In genomic region chr9:120577133-120577651, GRCm38 (mm10) we compare ENCODE assay signal across 8 mouse cellular contexts. TPM values are rescaled to one million over a fixed set of nuclear protein-coding genes. Genes with fewer than 3 reads are reported as not detected.
DNase-seq lines count a peak whose midpoint lies in the region; ATAC-seq and TF ChIP-seq lines count a peak whose summit lies in the region.

No protein-coding gene starts in this region.

- H3K4me2 ChIP-seq in heart, embryonic 12.5 days = peak overlapping the region; percentile 88
- peak overlapping the region; percentile 84 for H3K4me2 ChIP-seq in kidney, postnatal 0 days (ENCODE audit: low read length)
- H3K4me2 ChIP-seq in liver, embryonic 11.5 days = peak overlapping the region; percentile 84
- peak overlapping the region; percentile 85 for H3K4me2 ChIP-seq in stomach, embryonic 14.5 days (replicated peaks; ENCODE audit: low read depth, low read length)

- TF ChIP-seq CTCF in kidney, postnatal 0 days (IDR thresholded peaks at IDR 0.05; ENCODE audit: low read depth) = peak; percentile 16; the same call in 1 of the 2 replicates

- peak overlapping the region; percentile 75 for H3K4me3 ChIP-seq in heart, embryonic 12.5 days
- peak overlapping the region; percentile 66 for H3K4me3 ChIP-seq in kidney, postnatal 0 days (replicated peaks; ENCODE audit: low read depth, low read length)
- H3K4me3 ChIP-seq in liver, embryonic 11.5 days (ENCODE audit: low read depth, low read length) = peak overlapping the region; percentile 62
- peak overlapping the region; percentile 70 for H3K4me3 ChIP-seq in stomach, embryonic 14.5 days (ENCODE audit: low read depth, low read length)

- peak; percentile 92 for ATAC-seq in erythroblast, adult 5-6 weeks (replicated peaks; ENCODE audit: low FRiP score, poor library complexity, severe bottlenecking)
- peak; percentile 95 for ATAC-seq in heart, embryonic 12.5 days (ENCODE audit: insufficient number of reproducible peaks, low FRiP score)
- peak; percentile 91 for ATAC-seq in kidney, postnatal 0 days (replicated peaks; ENCODE audit: low FRiP score, low read depth)
- peak; percentile 93 for ATAC-seq in liver, embryonic 11.5 days (replicated peaks; ENCODE audit: low FRiP score)
- peak; percentile 93 for ATAC-seq in stomach, embryonic 14.5 days (ENCODE audit: insufficient number of reproducible peaks, insufficient read depth, low FRiP score, low read depth)

- WGBS in heart, embryonic 12.5 days = under 1% methylated on average over 43 of the region's 43 CpGs
- 0% methylated on average over 43 of the region's 43 CpGs for WGBS in kidney, postnatal 0 days
- WGBS in liver, embryonic 11.5 days = 1% methylated on average over 43 of the region's 43 CpGs
- under 1% methylated on average over 43 of the region's 43 CpGs for WGBS in stomach, embryonic 14.5 days

- H3K9me3 ChIP-seq in heart, embryonic 12.5 days (replicated peaks) = no peaks in the 10 kb centered on the region
- H3K9me3 ChIP-seq in kidney, postnatal 0 days (replicated peaks; ENCODE audit: low read length) = no peaks in the 10 kb centered on the region
- no peaks in the 10 kb centered on the region for H3K9me3 ChIP-seq in liver, embryonic 11.5 days (ENCODE audit: control insufficient read depth, low read length)
- H3K9me3 ChIP-seq in stomach, embryonic 14.5 days (ENCODE audit: control insufficient read depth, low read depth, low read length) = no peaks in the 10 kb centered on the region

- H3K36me3 ChIP-seq in heart, embryonic 12.5 days = peaks cover 39% of the 10 kb centered on the region
- peaks cover 16% of the 10 kb centered on the region; the same call in 1 of the 2 replicates for H3K36me3 ChIP-seq in kidney, postnatal 0 days (ENCODE audit: insufficient read depth, low read length)
- peaks cover 35% of the 10 kb centered on the region for H3K36me3 ChIP-seq in liver, embryonic 11.5 days (ENCODE audit: control insufficient read depth, insufficient read depth, low read length)
- peaks cover 32% of the 10 kb centered on the region for H3K36me3 ChIP-seq in stomach, embryonic 14.5 days (ENCODE audit: control insufficient read depth, insufficient read depth, low read length)

- H3K27me3 ChIP-seq in heart, embryonic 12.5 days (replicated peaks) = no peaks in the 10 kb centered on the region
- H3K27me3 ChIP-seq in kidney, postnatal 0 days (ENCODE audit: insufficient read depth, low read length) = no peaks in the 10 kb centered on the region
- no peaks in the 10 kb centered on the region for H3K27me3 ChIP-seq in liver, embryonic 11.5 days (replicated peaks; ENCODE audit: control insufficient read depth, insufficient read depth, low read length)
- no peaks in the 10 kb centered on the region for H3K27me3 ChIP-seq in stomach, embryonic 14.5 days (ENCODE audit: control insufficient read depth, insufficient read depth, low read length)

- peaks cover 20% of the 10 kb centered on the region for H3K4me1 ChIP-seq in heart, embryonic 12.5 days (replicated peaks)
- 0 out of 2 replicates have a peak, but pooled peaks cover 8% of the 10 kb centered on the region for H3K4me1 ChIP-seq in kidney, postnatal 0 days (replicated peaks; ENCODE audit: insufficient read depth, low read length)
- H3K4me1 ChIP-seq in liver, embryonic 11.5 days (replicated peaks; ENCODE audit: control insufficient read depth, insufficient read depth, low read length) = peaks cover 17% of the 10 kb centered on the region
- peaks cover 11% of the 10 kb centered on the region; the same call in 1 of the 2 replicates for H3K4me1 ChIP-seq in stomach, embryonic 14.5 days (ENCODE audit: control insufficient read depth, insufficient read depth, low read length)

- H3K9ac ChIP-seq in heart, embryonic 12.5 days = peak overlapping the region; percentile 87
- peak overlapping the region; percentile 85 for H3K9ac ChIP-seq in kidney, postnatal 0 days (ENCODE audit: low read depth, low read length)
- peak overlapping the region; percentile 87 for H3K9ac ChIP-seq in liver, embryonic 11.5 days (ENCODE audit: low read depth, low read length)
- peak overlapping the region; percentile 77 for H3K9ac ChIP-seq in stomach, embryonic 14.5 days (replicated peaks; ENCODE audit: low read depth, low read length)

- DNase-seq in B cell, adult 2 months = peak; percentile 88
- DNase-seq in brain, adult 2 months (ENCODE audit: low read depth, low spot score) = peak; percentile 98
- peak; percentile 97 for DNase-seq in kidney, postnatal 0 days (ENCODE audit: low spot score)
- peak; percentile 87 for DNase-seq in liver, embryonic 11.5 days (ENCODE audit: low spot score)
- peak; percentile 95 for DNase-seq in naive thymus-derived CD4-positive, alpha-beta T cell, adult 2 months (ENCODE audit: low read depth)

- H3K27ac ChIP-seq in heart, embryonic 12.5 days (ENCODE audit: poor library complexity, severe bottlenecking) = peak overlapping the region; percentile 41; the same call in 1 of the 2 replicates
- H3K27ac ChIP-seq in kidney, postnatal 0 days = peak overlapping the region; percentile 54; the same call in 1 of the 2 replicates
- H3K27ac ChIP-seq in liver, embryonic 11.5 days (ENCODE audit: low read depth, low read length) = peak overlapping the region; percentile 28; the same call in 1 of the 2 replicates
- peak overlapping the region; percentile 74; the same call in 1 of the 2 replicates for H3K27ac ChIP-seq in stomach, embryonic 14.5 days (ENCODE audit: low read length)

RNA-seq across cellular contexts. Expression of gene Rpl14, which starts 5.9 kb away (rescaled TPM):
- 365 and 373 TPM in 2 replicates for total RNA-seq in erythroblast, adult 5-6 weeks (2015; ENCODE audit: low replicate concordance)
- 312 and 351 TPM in 2 replicates for total RNA-seq in erythroblast, adult 5-6 weeks (2017; ENCODE audit: low replicate concordance)
- polyA plus RNA-seq in heart, embryonic 12.5 days (2016; fragmentation: Nextera tagmentation; extraction: Ambion mirVana) = 476 and 492 TPM in 2 replicates
- polyA plus RNA-seq in kidney, postnatal 0 days (2015; fragmentation: Nextera tagmentation; extraction: Ambion mirVana) = 911 and 953 TPM in 2 replicates
- polyA plus RNA-seq in liver, embryonic 11.5 days (2014; fragmentation: Nextera tagmentation; extraction: Ambion mirVana) = 1,178 and 1,306 TPM in 2 replicates
- polyA plus RNA-seq in stomach, embryonic 14.5 days (2014; fragmentation: Nextera tagmentation; extraction: Ambion mirVana) = 1,122 and 1,132 TPM in 2 replicates

RNA-seq across cellular contexts. Expression of gene Entpd3, which starts 37.6 kb away (rescaled TPM):
- 0.63 TPM in 1 of 2 replicates, not detected in the other for total RNA-seq in erythroblast, adult 5-6 weeks (2015; ENCODE audit: low replicate concordance)
- total RNA-seq in erythroblast, adult 5-6 weeks (2017; ENCODE audit: low replicate concordance) = 0.17 TPM in 1 of 2 replicates, not detected in the other
- polyA plus RNA-seq in heart, embryonic 12.5 days (2016; fragmentation: Nextera tagmentation; extraction: Ambion mirVana) = 0.14 and 0.37 TPM in 2 replicates
- 0.71 and 0.79 TPM in 2 replicates for polyA plus RNA-seq in kidney, postnatal 0 days (2015; fragmentation: Nextera tagmentation; extraction: Ambion mirVana)
- polyA plus RNA-seq in liver, embryonic 11.5 days (2014; fragmentation: Nextera tagmentation; extraction: Ambion mirVana) = 0.12 and 0.22 TPM in 2 replicates
- 6.3 and 7.7 TPM in 2 replicates for polyA plus RNA-seq in stomach, embryonic 14.5 days (2014; fragmentation: Nextera tagmentation; extraction: Ambion mirVana)

Comparison
In these comparisons a context has a peak if more than half of its experiments do, and no peak if none do; other contexts are left out.
1. Peak in every context shown above with its lines: DNase-seq, ATAC-seq, H3K4me3 ChIP-seq and H3K27ac ChIP-seq.